Mouse (Mus musculus): ENCODE measurements at regions not wholly inside any gene's neighbourhood (a gene's known extent, or its start where the extent isn't known, plus 50 kb on each side); places are given as distances from the start of the nearest gene placed in this dataset.
"Not testable (repeated sequence)": the region's sequence is repeated elsewhere in the genome, so short reads cannot be mapped to it uniquely, and the experiment has no call there.

GRCm38 (mm10) chr14:52791828-52792227 lies 296.3 kb upstream of the Olfr1507 start:
- not testable (repeated sequence) for DNase-seq

DNA sequence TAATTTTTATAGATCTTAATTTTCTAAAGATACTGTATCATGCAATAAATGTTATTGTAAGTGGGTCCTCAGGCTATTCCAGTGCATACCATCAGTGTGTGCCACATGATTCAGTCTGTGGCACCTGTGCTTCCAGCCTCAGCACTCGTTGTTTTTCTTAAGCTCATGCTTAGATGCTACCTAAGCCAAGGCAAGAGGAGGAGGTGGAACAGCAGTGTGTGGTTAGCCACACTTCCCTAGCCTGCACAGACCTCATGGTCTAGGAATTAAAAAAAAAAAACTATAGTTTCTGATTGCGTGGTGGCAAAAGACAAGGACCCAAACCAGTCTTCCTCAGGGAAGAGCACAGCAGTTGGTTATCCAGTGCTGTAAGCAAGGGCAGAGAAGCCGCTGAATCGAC lies 287.3 kb upstream of the Olfr1507 start:
- DNase-seq, result not testable (repeated sequence)

- DNase-seq, result not testable (repeated sequence)
Observed at GRCm38 (mm10) chr14:52775816-52776215, 280.3 kb upstream of the Olfr1507 start.

DNA sequence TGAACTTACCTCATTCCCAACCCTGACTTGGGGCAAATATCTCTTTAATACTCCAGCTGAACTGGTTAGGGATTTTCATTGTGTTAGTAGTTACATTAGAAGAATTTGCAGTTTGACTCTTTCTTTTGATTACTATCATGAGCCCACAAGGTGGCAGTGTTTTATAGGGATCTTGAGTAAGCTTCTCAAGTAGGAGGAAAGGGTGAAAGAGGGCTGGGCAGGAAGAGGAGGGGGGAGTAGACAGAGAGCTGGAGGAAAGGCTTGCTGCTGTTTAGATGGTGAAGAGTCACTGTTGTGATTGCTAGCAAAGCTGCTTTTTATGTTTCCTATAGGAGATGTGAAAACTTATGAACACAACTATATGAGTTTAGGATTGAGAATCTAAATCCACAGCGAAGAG lies 273.9 kb upstream of the Olfr1507 start:
- DNase-seq, result not testable (repeated sequence)

DNA sequence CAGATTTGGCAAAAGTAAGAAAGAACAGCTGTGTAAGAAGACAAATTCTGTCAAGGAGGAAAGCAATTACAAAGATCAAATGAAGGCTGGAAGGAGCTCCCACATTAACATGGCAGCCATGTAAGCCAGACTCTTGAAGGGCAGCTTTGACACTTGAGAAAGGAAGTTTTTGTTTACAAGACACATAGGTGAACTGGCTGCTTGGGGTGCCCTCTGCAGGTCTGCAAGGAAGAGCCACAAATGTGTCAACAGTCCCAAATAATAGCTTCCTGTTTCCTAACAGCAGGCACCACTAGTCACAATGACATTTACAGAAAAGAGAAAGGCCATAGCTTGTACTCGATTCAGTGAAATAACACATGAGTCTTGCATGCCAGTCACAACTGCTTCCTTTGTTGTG lies 256.6 kb upstream of the Olfr1507 start:
- not testable (repeated sequence) for DNase-seq

DNA sequence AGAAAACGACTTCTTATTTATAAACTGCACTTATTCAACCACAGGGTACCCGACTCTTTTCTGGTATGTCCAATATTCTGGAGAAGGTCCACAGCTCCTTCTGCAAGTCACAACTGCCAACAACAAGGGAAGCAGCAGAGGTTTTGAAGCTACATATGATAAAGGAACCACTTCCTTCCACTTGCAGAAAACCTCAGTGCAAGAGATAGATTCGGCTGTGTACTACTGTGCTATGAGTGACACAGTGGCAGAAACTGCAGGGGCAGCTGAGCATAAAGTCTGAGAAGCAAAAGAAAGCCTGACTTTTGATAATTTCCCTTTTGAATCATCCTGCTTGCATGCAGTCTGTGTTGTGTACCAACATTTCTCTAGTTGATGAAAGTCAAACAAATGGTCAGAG lies 231.1 kb upstream of the Olfr1507 start:
- not testable (repeated sequence) for DNase-seq

GRCm38 (mm10) chr14:52724988-52725387 lies 229.4 kb upstream of the Olfr1507 start:
- not testable (repeated sequence) for DNase-seq

DNA sequence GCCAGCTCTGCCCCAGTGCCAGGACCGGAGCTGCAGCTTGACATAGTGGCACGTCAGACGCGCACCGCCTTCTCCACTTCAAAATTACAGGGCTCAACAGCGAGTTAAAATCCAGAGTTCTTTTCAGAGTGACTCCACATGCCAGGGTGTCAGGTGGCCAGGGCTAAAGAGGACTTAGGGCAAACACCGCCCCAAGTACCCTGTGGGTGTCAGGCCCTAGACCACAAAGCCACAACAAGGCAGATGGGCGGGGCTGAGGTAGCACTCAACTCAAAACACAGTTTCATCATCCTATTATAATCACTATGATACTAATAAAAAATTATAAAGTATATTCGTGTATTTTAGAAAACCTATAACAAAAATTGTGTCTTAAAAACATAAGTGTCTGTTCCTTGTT lies 225.1 kb upstream of the Olfr1507 start:
- no peak for DNase-seq

DNA sequence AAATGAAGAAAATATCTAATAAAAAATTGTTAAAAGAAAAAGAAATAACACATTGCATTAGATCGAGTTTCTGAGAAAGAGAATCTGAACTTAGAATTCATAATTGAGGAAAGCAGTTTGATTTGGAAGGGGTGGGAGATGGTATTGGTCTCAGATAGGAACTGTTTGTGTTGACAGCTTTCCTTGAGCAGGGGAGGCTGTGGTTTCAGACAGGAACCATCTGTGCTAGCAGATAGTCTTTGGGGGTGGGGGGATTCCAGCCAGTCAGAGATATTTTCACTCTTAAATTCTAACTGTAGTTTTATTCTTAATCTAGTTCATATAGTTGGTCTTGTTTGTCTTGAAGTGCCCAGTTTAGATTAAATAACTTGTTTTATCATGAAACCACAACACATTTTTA lies 205.3 kb upstream of the Olfr1507 start:
- not testable (repeated sequence) for DNase-seq

DNA sequence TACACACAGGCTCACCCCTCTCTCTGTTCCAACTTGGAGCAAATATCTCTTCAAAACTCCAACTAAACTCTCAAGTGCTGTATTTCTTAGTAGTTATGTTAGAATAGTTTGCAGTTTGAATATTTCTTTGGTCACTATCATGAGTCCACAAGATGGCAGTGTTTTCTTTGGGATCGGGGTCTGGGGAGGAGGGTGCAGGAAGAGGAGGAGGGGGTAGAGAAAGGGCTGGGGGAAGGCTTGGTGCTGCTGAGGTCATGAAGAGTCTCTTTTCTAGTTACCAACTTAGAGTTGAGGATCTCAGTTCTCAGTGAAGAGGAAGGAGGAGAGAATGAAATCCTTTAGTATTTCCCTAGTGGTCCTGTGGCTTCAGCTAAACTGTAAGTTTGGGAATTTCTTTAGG lies 188.1 kb upstream of the Olfr1507 start:
- DNase-seq, result not testable (repeated sequence)

DNA sequence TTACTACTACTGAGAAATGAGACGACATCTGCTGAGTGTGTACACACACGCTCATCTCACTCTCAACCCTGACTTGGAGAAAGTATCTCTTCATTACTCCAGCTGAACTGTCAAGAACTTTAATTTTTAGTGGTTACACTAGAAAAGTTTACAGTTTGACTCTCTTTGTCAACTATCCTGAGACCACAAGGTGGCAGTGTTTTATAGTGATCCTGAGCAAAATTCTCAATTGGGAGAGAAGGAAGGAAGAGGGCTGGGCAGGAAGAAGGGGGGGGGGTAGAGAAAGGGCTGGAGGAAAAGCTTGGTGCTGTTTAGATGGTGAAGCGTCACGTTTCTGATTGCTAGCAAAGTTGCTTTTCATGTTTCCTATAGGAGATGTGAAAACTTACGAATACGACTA lies 158.8 kb upstream of the Olfr1507 start:
- DNase-seq, result no peak

- DNase-seq, result no peak
Observed at GRCm38 (mm10) chr14:52638179-52638578, 142.6 kb upstream of the Olfr1507 start.

DNA sequence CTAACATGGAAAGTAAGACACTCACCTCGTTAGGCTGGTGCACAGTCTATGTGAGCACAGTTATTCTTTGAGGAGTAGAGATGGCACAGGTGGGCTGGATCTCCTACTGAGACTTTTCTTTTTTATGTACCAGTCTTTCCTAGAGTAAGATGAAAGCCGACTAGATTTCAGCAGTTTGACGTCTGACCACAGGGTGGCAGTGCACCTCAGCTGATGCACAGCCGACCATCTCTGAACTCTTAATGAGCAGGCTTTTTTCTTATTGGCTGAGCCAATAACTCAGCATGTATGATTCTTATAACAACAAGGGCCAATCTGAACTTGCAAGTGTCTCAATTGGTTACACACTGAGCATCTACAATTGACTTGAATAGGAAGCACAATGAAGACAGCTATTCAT lies 126.6 kb upstream of the Olfr1507 start:
- DNase-seq, result no peak

- no peak for DNase-seq
Observed at GRCm38 (mm10) chr14:52580319-52580718, 84.8 kb upstream of the Olfr1507 start.

DNA sequence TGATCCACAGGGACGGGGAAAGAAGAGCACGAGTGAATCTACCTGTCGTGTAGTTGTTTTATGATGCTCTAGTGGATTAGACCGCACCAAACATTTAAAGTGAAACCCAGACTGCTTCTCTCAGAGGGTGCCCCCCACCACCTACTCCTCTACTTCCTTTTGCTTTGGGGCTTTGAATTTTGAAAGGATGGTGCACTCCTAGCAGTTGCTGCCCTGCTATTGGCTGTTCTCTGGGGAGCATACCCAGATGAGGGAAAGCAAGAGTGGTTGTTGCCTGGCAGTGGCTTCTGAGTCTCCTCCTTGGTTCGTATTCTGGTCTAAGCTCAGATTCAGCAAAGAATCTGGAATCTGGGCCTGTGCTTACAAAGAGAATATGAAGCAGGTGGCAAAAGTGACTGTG lies 71.4 kb upstream of the Olfr1507 start:
- DNase-seq, result no peak

GRCm38 (mm10) chr14:52565606-52566005 lies 70.1 kb upstream of the Olfr1507 start:
- DNase-seq, result no peak

GRCm38 (mm10) chr14:52556340-52556739 lies 60.8 kb upstream of the Olfr1507 start:
- DNase-seq, result not testable (repeated sequence)

GRCm38 (mm10) chr14:52553399-52553798 lies 57.9 kb upstream of the Olfr1507 start:
- DNase-seq, result no peak

GRCm38 (mm10) chr14:52547933-52548332 lies 52.4 kb upstream of the Olfr1507 start:
- DNase-seq, result no peak

Data from cerebellum, adult 9-10 months (tissue).